Mouse (Mus musculus) forebrain, postnatal 0 days (tissue): ENCODE measurements at regions not wholly inside any gene's neighbourhood (a gene's known extent, or its start where the extent isn't known, plus 50 kb on each side); places are given as distances from the start of the nearest gene placed in this dataset.

ENCODE experiments used
- ATAC-seq: fragments of 200-750 bp; cut with Nextera tagmentation; 2 replicates; pipeline ENCODE4 v1.8.0; 2017; ENCODE audit warnings: mild to moderate bottlenecking, moderate library complexity
- DNase-seq: peaks from one replicate; pipeline ENCODE4 v3.0.0-alpha.2; 2015
- H3K27ac ChIP-seq: fragments of 300-500 bp; sonication (generic); 2 replicates; pipeline ENCODE4 v1.5.1; 2014; ENCODE audit warnings: low read depth, mild to moderate bottlenecking, antibody characterized with exemption, low read length, moderate library complexity, mixed read lengths
- H3K27me3 ChIP-seq: fragments of 300-500 bp; sonication (generic); 2 replicates; pipeline ENCODE4 v1.6.1; 2014; ENCODE audit warnings: mild to moderate bottlenecking, low read length, mixed read lengths; ENCODE audit not compliant: insufficient read depth
- H3K36me3 ChIP-seq: fragments of 300-500 bp; sonication (generic); 2 replicates; pipeline ENCODE4 v1.6.1; 2014; ENCODE audit warnings: mild to moderate bottlenecking, moderate library complexity; ENCODE audit not compliant: insufficient read depth
- H3K4me1 ChIP-seq: fragments of 300-500 bp; sonication (generic); 2 replicates; pipeline ENCODE4 v1.6.1; 2014; ENCODE audit warnings: antibody characterized with exemption; ENCODE audit not compliant: insufficient read depth
- H3K4me2 ChIP-seq: fragments of 300-500 bp; sonication (generic); 2 replicates; pipeline ENCODE4 v1.6.1; 2014; ENCODE audit warnings: low read depth, mild to moderate bottlenecking, moderate library complexity
- H3K4me3 ChIP-seq: fragments of 300-500 bp; sonication (generic); 2 replicates; pipeline ENCODE4 v1.5.1; 2014; ENCODE audit warnings: low read depth, low read length, mixed read lengths
- H3K9ac ChIP-seq: fragments of 300-500 bp; sonication (generic); 2 replicates; pipeline ENCODE4 v1.6.1; 2014; ENCODE audit warnings: mild to moderate bottlenecking
- H3K9me3 ChIP-seq: fragments of 300-500 bp; sonication (generic); 2 replicates; pipeline ENCODE4 v1.6.1; 2016; ENCODE audit warnings: low read length
- CTCF ChIP-seq: sonication (generic); IDR thresholded peaks from 2 replicates; pipeline ENCODE4 v1.5.1; 2016; ENCODE audit warnings: antibody characterized with exemption, control low read depth, low read depth
- WGBS: fragments of 180-500 bp; shearing (Covaris S2); extraction: QIAGEN DNeasy Blood & Tissue Kit; methylation state at CpG from one replicate; pipeline ENCODE4 v1.1.7; 2014; 5-methylcytosine and 5-hydroxymethylcytosine counted together

DNA sequence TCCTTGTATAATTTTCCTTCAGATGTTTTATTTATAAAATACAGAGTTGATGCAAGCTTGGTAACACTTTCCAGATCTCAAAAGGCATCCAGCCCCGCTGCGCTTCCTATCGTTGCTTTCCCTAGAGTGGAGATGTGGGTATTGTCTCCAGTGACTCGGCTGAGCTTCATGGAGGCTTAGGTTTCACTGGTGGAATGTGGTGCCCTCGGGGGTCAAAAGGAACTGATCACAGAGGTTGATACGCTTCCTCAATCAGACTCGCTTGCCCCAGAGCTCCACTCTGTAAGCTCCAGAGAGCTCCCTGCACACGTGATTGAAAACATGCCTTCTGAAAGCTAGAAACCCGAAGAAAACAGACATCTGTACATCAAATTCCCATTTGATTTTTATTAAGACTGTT lies 224.9 kb upstream of the Tmem72 start:
- ATAC-seq (no peak), DNase-seq (no peak)
- Histone ChIP-seq H3K9ac (no peak overlapping the region), H3K4me1 (no peaks in the 10 kb centered on the region), H3K9me3 (no peaks in the 10 kb centered on the region), H3K4me2 (no peak overlapping the region), H3K36me3 (no peaks in the 10 kb centered on the region), H3K27me3 (no peaks in the 10 kb centered on the region), H3K4me3 (no peak overlapping the region), H3K27ac (no peak overlapping the region)
- WGBS = 80% methylated on average over 9 of the region's 9 CpGs
- no peak for TF ChIP-seq CTCF

DNA sequence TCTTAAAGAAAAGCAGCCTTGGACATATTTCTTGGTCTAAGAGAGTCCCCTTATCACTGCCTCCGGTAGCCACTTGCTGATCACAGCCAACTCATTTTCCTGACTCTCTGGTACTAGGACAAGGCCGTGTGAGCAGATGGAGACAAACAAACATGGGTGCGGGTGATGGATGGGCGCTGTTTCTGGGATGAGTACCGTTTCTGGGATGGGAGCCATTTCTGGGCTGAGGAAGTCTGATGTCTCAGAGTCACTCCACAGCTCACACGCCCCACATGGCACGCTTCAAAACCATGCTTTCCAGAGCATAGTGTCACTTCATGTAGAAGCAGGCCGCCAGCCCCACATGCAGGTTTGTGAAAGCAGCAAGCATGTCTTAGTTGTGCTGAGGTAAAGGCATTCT lies 225.6 kb upstream of the Cxcl12 start:
- H3K4me1 ChIP-seq = no peaks in the 10 kb centered on the region
- no peak overlapping the region for H3K9ac ChIP-seq
- H3K36me3 ChIP-seq = no peaks in the 10 kb centered on the region
- no peak overlapping the region for H3K27ac ChIP-seq
- ATAC-seq (peak; percentile 66; the same call in 1 of the 2 replicates), DNase-seq (no peak)
- H3K4me2 ChIP-seq = no peak overlapping the region
- no peak overlapping the region for H3K4me3 ChIP-seq
- 68% methylated on average over 8 of the region's 8 CpGs for WGBS
- no peaks in the 10 kb centered on the region for H3K9me3 ChIP-seq
- no peaks in the 10 kb centered on the region for H3K27me3 ChIP-seq
- TF ChIP-seq CTCF = no peak

DNA sequence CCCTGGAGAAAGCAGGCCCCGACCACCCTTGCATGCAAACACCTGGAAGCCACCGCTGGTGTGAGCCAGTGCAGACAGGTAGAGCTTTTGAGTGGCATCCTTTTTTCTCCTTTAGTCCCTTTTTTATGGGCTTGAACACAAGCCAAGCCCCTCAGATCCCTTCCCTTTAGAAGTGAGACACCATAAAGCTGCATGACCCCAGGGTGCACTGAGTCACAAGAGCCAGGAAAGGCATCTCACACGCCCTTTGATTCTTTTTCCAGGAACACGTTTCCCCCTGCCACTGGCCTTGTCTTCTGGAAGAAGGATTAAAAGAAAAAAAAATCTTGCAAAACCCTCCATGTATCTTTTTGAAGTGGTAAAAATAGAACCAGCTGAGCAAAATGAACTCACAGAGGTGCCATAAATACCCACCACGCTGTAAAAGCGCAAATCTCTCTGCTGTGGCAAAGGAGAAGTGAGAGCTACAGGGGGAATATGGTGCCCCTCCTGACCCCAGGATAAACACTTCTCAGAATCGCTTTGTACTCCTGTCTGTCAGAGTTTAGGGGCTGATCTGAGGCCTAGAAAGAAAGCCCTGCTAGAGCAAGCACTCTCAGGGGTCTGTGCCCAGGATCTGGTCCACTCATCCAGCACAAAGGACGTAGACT lies 222.1 kb upstream of the Cxcl12 start:
- WGBS = 38% methylated on average over 8 of the region's 8 CpGs
- no peaks in the 10 kb centered on the region for H3K36me3 ChIP-seq
- no peaks in the 10 kb centered on the region for H3K9me3 ChIP-seq
- H3K27me3 ChIP-seq = no peaks in the 10 kb centered on the region
- ATAC-seq (no peak), DNase-seq (no peak)
- no peaks in the 10 kb centered on the region for H3K4me1 ChIP-seq
- TF ChIP-seq CTCF = no peak
- no peak overlapping the region for H3K27ac ChIP-seq
- H3K9ac ChIP-seq = no peak overlapping the region
- H3K4me2 ChIP-seq = no peak overlapping the region
- H3K4me3 ChIP-seq = no peak overlapping the region

DNA sequence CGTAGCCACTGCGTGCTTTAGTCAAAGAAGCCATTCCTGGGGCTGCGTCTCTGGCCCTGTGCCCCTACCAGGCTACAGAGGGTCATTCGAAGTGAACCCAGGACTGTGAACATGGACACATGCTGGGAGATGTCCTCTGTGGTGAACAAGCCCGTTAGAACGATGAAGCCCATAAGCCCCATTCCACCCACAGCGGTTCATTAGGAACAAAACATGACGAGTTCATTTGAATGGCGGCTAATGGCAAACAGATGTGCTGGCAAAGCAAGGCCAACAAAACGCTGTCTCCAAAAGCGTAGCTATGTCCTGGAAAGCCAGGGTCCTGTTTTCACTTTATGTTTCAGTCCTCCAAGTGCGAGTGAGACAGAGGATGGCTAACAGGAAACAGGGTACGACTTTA lies 208.7 kb upstream of the Cxcl12 start:
- WGBS = 72% methylated on average over 13 of the region's 13 CpGs
- Histone ChIP-seq H3K27ac (no peak overlapping the region), H3K9ac (no peak overlapping the region), H3K9me3 (no peaks in the 10 kb centered on the region), H3K4me2 (no peak overlapping the region), H3K36me3 (no peaks in the 10 kb centered on the region), H3K27me3 (no peaks in the 10 kb centered on the region), H3K4me1 (no peaks in the 10 kb centered on the region), H3K4me3 (no peak overlapping the region)
- ATAC-seq (no peak), DNase-seq (no peak)
- TF ChIP-seq CTCF = no peak

DNA sequence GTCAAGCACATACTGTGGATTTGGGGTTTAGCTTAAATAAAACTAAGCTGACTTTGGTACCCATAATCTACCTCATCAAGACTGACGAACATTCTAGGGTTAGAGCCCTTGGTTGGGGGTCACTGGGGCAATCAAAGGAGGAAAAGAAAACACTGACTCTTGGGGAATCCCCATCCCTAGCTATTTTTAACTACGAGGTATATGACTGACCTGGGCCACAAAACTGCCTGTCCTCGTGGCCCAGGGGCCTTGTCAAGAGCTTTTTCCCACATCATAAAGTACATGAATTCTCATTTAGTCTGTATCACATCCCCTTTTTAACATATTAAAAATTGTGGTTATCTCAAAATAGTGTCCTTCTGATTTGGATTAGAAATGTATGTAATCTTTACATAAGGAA lies 207.7 kb upstream of the Cxcl12 start:
- Histone ChIP-seq H3K27ac (no peak overlapping the region), H3K27me3 (no peaks in the 10 kb centered on the region), H3K4me1 (no peaks in the 10 kb centered on the region), H3K4me2 (no peak overlapping the region), H3K9ac (no peak overlapping the region), H3K36me3 (no peaks in the 10 kb centered on the region), H3K9me3 (no peaks in the 10 kb centered on the region), H3K4me3 (no peak overlapping the region)
- ATAC-seq = no peak
- 83% methylated on average over 3 of the region's 3 CpGs for WGBS
- DNase-seq = no peak
- no peak for TF ChIP-seq CTCF

DNA sequence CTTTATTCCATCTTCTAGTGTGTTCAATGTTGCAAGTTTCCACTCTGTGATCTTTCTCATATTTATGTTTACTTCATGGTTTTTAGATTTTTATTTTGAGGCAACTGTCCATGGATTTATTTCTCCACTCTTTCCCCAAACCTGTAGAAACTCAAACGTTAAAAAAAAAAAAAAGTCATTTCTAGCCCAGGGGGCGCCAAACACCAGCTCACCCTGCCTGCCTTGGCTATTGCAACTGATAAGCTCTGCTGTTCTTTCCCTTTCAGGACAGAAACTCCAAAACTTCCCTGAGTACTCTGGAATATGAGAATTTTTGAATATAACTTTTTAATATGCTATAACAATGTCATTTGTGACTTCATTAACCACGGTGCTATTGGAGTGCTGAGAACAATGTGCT lies 201.9 kb upstream of the Cxcl12 start:
- Histone ChIP-seq H3K4me1 (no peaks in the 10 kb centered on the region), H3K36me3 (no peaks in the 10 kb centered on the region), H3K9ac (no peak overlapping the region), H3K9me3 (no peaks in the 10 kb centered on the region), H3K4me3 (no peak overlapping the region), H3K27ac (no peak overlapping the region), H3K4me2 (no peak overlapping the region), H3K27me3 (no peaks in the 10 kb centered on the region)
- DNase-seq = no peak
- no peak for ATAC-seq
- 27% methylated on average over 3 of the region's 3 CpGs for WGBS
- peak; percentile 49 for TF ChIP-seq CTCF

DNA sequence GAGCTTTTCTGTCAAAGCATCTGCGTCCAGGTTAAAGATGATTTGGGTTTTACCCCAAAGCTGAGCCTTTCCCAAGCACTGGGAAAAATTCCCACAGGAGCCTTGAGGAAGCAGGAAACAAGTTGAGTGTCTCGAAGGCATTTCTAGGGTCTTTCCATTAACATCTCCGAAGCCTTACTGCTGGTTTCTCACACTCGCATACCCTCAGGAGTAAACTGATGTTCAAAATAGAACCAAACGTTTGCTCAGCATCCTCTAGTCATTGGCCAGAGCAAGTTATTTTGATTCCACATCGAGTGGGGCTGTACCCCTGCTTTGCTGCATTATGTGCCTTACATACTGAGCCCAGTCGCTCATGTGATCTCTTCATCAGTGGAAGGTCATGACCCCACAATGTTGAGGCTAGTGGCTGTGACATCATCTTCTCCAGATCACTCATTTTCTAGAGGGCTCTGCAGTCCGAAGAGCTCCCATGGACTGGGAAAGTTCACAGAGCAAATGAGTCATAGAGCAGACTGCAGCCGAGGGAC lies 198.9 kb upstream of the Cxcl12 start:
- no peak overlapping the region for H3K27ac ChIP-seq
- no peaks in the 10 kb centered on the region for H3K27me3 ChIP-seq
- ATAC-seq (no peak), DNase-seq (no peak)
- no peaks in the 10 kb centered on the region for H3K36me3 ChIP-seq
- H3K4me1 ChIP-seq = no peaks in the 10 kb centered on the region
- no peak overlapping the region for H3K9ac ChIP-seq
- no peak overlapping the region for H3K4me3 ChIP-seq
- no peaks in the 10 kb centered on the region for H3K9me3 ChIP-seq
- 80% methylated on average over 9 of the region's 9 CpGs for WGBS
- H3K4me2 ChIP-seq = no peak overlapping the region
- TF ChIP-seq CTCF = no peak
